Comparison of ENCODE assay signal across 9 mouse cellular contexts in genomic region chr9:49715121-49715520, GRCm38 (mm10).
DNase-seq lines count a peak whose midpoint lies in the region; ATAC-seq and TF ChIP-seq lines count a peak whose summit lies in the region.
"Had no signal": no experiment of that assay in that cellular context is flagged by ENCODE, and none has a peak within 500 bp of the region (broad histone marks: within the 10 kb centered on the region; RNA-seq: fewer than 3 reads in every experiment).

No protein-coding gene starts in this region.

- peak; percentile 4 for DNase-seq in ovary, postnatal 14 days (ENCODE audit: low spot score)
- no peak for DNase-seq in ovary, adult 18-20 months (ENCODE audit: low spot score)
- peak; percentile 72 to 78 for DNase-seq in cerebellum, postnatal 14 days
- no peak for DNase-seq in midbrain, postnatal 0 days (ENCODE audit: low spot score)
- DNase-seq in adrenal gland, adult 8-10 months: no peak
- DNase-seq in embryo, embryonic 9.5 days (ENCODE audit: extremely low spot score): no peak

- no peaks in the 10 kb centered on the region for H3K9me3 ChIP-seq in hindbrain, embryonic 13.5 days
- H3K9me3 ChIP-seq in hindbrain, embryonic 12.5 days (replicated peaks): no peaks in the 10 kb centered on the region
- no peaks in the 10 kb centered on the region for H3K9me3 ChIP-seq in midbrain, postnatal 0 days (ENCODE audit: low read length)
- H3K9me3 ChIP-seq: heart, embryonic 13.5 days had no signal

- H3K27me3 ChIP-seq in hindbrain, embryonic 13.5 days: no peaks in the 10 kb centered on the region
- H3K27me3 ChIP-seq in hindbrain, embryonic 12.5 days: no peaks in the 10 kb centered on the region
- no peaks in the 10 kb centered on the region for H3K27me3 ChIP-seq in midbrain, postnatal 0 days (ENCODE audit: insufficient read depth, low read length)
- H3K27me3 ChIP-seq: heart, embryonic 13.5 days had no signal

- TF ChIP-seq CTCF in midbrain, postnatal 0 days (IDR thresholded peaks at IDR 0.05): peak; percentile 54

- H3K36me3 ChIP-seq in hindbrain, embryonic 13.5 days: peaks cover 14% of the 10 kb centered on the region
- 0 out of 2 replicates have a peak, but pooled peaks cover 4% of the 10 kb centered on the region for H3K36me3 ChIP-seq in hindbrain, embryonic 12.5 days
- peaks cover 3% of the 10 kb centered on the region for H3K36me3 ChIP-seq in midbrain, postnatal 0 days (ENCODE audit: insufficient read depth, low read length)

- ATAC-seq in hindbrain, embryonic 13.5 days (ENCODE audit: low FRiP score): no peak
- no peak for ATAC-seq in hindbrain, embryonic 12.5 days (ENCODE audit: low FRiP score)
- peak; percentile 38; the same call in 1 of the 2 replicates for ATAC-seq in midbrain, postnatal 0 days (ENCODE audit: low FRiP score)

- no peak overlapping the region for H3K4me3 ChIP-seq in hindbrain, embryonic 13.5 days
- H3K4me3 ChIP-seq in hindbrain, embryonic 12.5 days: no peak overlapping the region
- H3K4me3 ChIP-seq in midbrain, postnatal 0 days (ENCODE audit: low read depth, low read length): no peak overlapping the region
- H3K4me3 ChIP-seq: heart, embryonic 13.5 days had no signal

- no peak overlapping the region for H3K4me2 ChIP-seq in hindbrain, embryonic 13.5 days
- no peak overlapping the region for H3K4me2 ChIP-seq in hindbrain, embryonic 12.5 days (replicated peaks)
- H3K4me2 ChIP-seq in midbrain, postnatal 0 days (ENCODE audit: low read depth, low read length, poor library complexity, severe bottlenecking): no peak overlapping the region
- H3K4me2 ChIP-seq: heart, embryonic 13.5 days had no signal

- H3K4me1 ChIP-seq in hindbrain, embryonic 13.5 days (replicated peaks): peaks cover 24% of the 10 kb centered on the region
- peaks cover 6% of the 10 kb centered on the region; the same call in 1 of the 2 replicates for H3K4me1 ChIP-seq in hindbrain, embryonic 12.5 days
- H3K4me1 ChIP-seq in midbrain, postnatal 0 days (ENCODE audit: insufficient read depth, low read length): 0 out of 2 replicates have a peak, but pooled peaks cover 2% of the 10 kb centered on the region

- H3K9ac ChIP-seq in hindbrain, embryonic 13.5 days: no peak overlapping the region
- H3K9ac ChIP-seq in hindbrain, embryonic 12.5 days: no peak overlapping the region
- H3K9ac ChIP-seq in midbrain, postnatal 0 days (replicated peaks; ENCODE audit: low read length, poor library complexity, severe bottlenecking): no peak overlapping the region
- H3K9ac ChIP-seq: heart, embryonic 13.5 days had no signal

- peak overlapping the region; percentile 64 for H3K27ac ChIP-seq in hindbrain, embryonic 13.5 days
- no peak overlapping the region for H3K27ac ChIP-seq in hindbrain, embryonic 12.5 days
- no peak overlapping the region; the same call in 1 of the 2 replicates for H3K27ac ChIP-seq in midbrain, postnatal 0 days (ENCODE audit: low read depth, low read length)
- H3K27ac ChIP-seq: heart, embryonic 13.5 days had no signal

Comparison
In these comparisons a context has a peak if more than half of its experiments do, and no peak if none do; other contexts are left out.
1. DNase-seq: peak in ovary, postnatal 14 days (single experiment) and cerebellum, postnatal 14 days (2 of 2); none in ovary, adult 18-20 months (single experiment), midbrain, postnatal 0 days (single experiment), adrenal gland, adult 8-10 months (single experiment) and embryo, embryonic 9.5 days (single experiment).